Mouse (Mus musculus): ENCODE measurements around the gene Chn1. TPM values are rescaled to one million over a fixed set of nuclear protein-coding genes. Genes with fewer than 3 reads are reported as not detected.

Chn1 gene
- polyA plus RNA-seq, 1 experiment = 17.9 TPM

DNA sequence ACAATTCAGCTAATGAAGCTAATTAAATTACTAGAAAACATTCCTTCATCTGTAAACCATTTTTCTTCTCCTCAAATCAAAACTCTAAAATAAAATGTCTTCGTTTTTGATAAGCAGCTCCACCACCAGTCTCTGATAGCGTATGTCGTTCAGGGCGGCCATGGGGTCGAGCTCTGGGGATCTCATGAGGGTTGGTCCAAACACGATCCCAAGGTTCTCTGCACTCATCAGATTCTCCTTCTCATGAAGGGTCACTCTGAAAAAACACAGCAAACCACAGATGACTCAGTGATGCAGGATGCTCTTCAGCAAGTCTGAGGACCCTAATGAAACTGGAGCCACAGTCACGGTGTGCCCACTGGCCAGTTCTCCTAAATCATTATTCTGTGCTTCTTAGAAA, 162.2 kb downstream of the Chn1 start:
- Histone ChIP-seq H3K4me1 (ENCODE audit: control insufficient read depth, insufficient read depth, low read length) (no peaks in the 10 kb centered on the region), H3K4me3 (ENCODE audit: insufficient read depth, low read length) (no peak overlapping the region), H3K27ac (ENCODE audit: insufficient read depth, low read length) (no peak overlapping the region)
- TF ChIP-seq POLR2A (IDR thresholded peaks at IDR 0.05; ENCODE audit: low read depth, low read length) (no peak), CTCF (IDR thresholded peaks at IDR 0.05; ENCODE audit: borderline replicate concordance, insufficient read depth, low read length) (no peak)

DNA sequence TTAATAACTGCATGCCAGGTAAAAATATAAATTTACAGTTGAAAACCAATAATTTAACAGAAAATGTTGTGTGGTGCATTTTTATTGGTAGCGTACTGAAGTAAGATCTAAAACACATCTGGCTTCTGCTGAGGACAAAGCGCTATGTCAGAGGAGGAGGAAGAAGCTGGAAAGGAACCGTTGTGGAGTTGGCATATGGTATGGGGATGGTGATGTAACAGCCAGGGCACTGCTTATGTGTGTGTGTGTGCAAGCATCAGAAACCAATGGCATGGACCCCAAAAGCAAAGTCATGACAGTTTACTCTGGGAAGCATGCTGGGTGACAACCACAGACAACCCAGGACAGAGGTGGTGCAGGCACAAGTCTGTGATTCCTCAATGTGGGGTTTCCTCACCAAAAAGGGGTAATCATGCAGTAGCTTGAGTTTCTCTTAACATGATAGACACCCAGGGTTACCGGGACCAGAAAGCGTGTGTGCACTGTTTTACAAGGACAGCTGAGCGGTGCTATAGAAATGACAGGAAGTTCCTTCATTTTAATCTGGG, 162.7 kb downstream of the Chn1 start:
- no peak overlapping the region for H3K27ac ChIP-seq (ENCODE audit: insufficient read depth, low read length)
- TF ChIP-seq CTCF (IDR thresholded peaks at IDR 0.05; ENCODE audit: borderline replicate concordance, insufficient read depth, low read length) = no peak
- no peak for TF ChIP-seq POLR2A (IDR thresholded peaks at IDR 0.05; ENCODE audit: low read depth, low read length)
- no peak overlapping the region for H3K4me3 ChIP-seq (ENCODE audit: insufficient read depth, low read length)
- no peaks in the 10 kb centered on the region; the same call in 1 of the 2 replicates for H3K4me1 ChIP-seq (ENCODE audit: control insufficient read depth, insufficient read depth, low read length)

DNA sequence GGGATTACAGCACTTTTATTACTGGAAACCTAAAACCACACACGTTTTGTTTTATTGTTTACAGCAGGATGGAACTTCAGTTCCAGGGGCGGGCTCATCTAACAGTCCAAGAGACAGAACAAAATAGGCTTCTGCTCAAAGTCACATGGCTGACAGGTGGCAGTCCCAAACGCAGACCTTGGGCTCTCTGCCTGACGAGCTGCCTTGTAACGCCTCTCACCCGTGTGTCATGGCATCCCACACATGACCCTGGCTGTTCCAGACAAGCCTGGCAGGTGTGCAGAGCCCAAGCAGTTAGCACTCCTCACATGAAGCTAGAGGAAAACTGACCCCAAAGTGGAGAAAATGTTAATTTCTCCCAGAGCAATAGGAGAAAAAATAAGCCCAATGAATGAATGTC, 163.3 kb downstream of the Chn1 start:
- no peaks in the 10 kb centered on the region; the same call in 1 of the 2 replicates for H3K4me1 ChIP-seq (ENCODE audit: control insufficient read depth, insufficient read depth, low read length)
- H3K27ac ChIP-seq (ENCODE audit: insufficient read depth, low read length) = no peak overlapping the region
- TF ChIP-seq POLR2A (IDR thresholded peaks at IDR 0.05; ENCODE audit: low read depth, low read length) (no peak), CTCF (IDR thresholded peaks at IDR 0.05; ENCODE audit: borderline replicate concordance, insufficient read depth, low read length) (no peak)
- no peak overlapping the region for H3K4me3 ChIP-seq (ENCODE audit: insufficient read depth, low read length)

DNA sequence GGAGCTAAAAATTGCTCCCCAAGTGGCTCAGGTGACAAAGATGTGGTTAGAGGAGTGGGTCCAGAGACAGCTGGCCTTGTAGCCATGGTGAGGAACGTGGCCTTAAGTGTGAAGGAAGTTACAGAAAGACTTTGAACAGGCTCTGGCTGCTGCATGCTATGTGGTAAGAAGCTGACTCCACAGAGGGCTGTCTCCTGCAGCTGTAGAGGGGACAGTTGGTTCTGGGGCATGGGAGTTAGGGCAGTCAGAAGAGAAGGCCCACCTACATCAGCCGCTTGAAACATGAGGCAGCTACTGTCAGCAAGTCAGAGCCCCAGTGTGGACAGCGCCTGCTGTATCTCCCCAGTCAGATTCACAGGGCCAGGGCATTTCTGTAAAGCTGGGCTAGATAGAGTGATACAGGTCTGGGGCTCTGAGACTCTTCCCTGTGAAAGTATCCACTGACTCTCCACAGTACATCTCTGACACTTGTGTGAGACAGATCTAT, 165.4 kb downstream of the Chn1 start:
- Histone ChIP-seq H3K27ac (ENCODE audit: insufficient read depth, low read length) (no peak overlapping the region), H3K4me1 (ENCODE audit: control insufficient read depth, insufficient read depth, low read length) (peaks cover under 1% of the 10 kb centered on the region; the same call in 1 of the 2 replicates), H3K4me3 (ENCODE audit: insufficient read depth, low read length) (no peak overlapping the region)
- TF ChIP-seq POLR2A (IDR thresholded peaks at IDR 0.05; ENCODE audit: low read depth, low read length) (no peak), CTCF (IDR thresholded peaks at IDR 0.05; ENCODE audit: borderline replicate concordance, insufficient read depth, low read length) (no peak)

DNA sequence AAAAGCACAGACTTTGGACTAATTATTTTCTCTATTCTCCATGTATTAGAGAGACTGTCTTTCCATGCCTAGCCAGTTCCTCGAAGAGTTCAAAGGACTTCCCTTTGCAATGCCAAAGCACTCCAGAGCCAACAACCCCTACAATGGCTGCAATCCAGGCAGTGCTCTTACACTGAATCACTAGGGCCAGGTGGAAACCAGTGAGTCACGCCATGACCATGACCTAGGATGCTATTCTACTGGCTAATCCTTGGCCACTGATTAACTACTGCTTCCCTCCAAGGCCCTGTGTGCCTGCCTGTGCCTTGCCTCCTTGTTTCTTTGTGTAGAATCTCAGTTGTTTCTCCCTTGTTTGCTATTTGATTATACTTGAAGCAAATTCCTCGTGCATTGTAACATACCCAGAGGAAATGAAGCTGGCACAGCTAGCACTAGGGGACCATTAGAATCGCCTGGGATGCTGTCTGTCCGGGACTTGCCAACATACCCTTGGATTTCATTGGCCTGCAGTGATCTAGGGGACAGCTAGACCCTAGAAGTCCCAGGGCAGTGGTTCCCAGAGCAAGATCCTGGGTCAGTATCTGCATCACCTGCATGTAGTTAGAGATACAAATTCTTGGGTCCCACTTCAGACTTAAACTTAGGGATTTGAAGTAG, 166.0 kb downstream of the Chn1 start:
- Histone ChIP-seq H3K27ac (ENCODE audit: insufficient read depth, low read length) (no peak overlapping the region), H3K4me1 (ENCODE audit: control insufficient read depth, insufficient read depth, low read length) (peaks cover 3% of the 10 kb centered on the region; the same call in 1 of the 2 replicates), H3K4me3 (ENCODE audit: insufficient read depth, low read length) (no peak overlapping the region)
- no peak for TF ChIP-seq POLR2A (IDR thresholded peaks at IDR 0.05; ENCODE audit: low read depth, low read length)
- TF ChIP-seq CTCF (IDR thresholded peaks at IDR 0.05; ENCODE audit: borderline replicate concordance, insufficient read depth, low read length) = no peak

DNA sequence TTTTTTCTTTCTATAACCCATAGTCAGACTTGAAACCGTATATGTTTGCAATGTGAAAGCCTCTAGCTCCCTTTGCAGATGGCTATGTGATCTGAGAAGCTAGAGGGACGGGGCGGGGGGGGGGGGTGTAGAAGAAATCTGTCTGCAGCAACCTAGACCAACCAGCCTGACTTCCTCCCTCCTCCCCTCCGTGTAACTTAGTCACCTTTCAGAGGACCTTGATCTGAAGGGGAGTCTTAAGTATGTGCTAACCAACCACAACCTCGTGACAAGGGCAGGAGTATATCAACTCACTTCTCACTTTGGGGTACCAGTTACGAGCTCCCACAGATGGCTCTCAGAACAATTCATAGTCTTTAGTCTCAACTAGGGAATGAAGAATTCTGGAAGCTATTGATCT, 166.8 kb downstream of the Chn1 start:
- no peak for TF ChIP-seq CTCF (IDR thresholded peaks at IDR 0.05; ENCODE audit: borderline replicate concordance, insufficient read depth, low read length)
- TF ChIP-seq POLR2A (IDR thresholded peaks at IDR 0.05; ENCODE audit: low read depth, low read length) = no peak
- Histone ChIP-seq H3K27ac (ENCODE audit: insufficient read depth, low read length) (no peak overlapping the region), H3K4me3 (ENCODE audit: insufficient read depth, low read length) (no peak overlapping the region), H3K4me1 (ENCODE audit: control insufficient read depth, insufficient read depth, low read length) (peaks cover 3% of the 10 kb centered on the region; the same call in 1 of the 2 replicates)

DNA sequence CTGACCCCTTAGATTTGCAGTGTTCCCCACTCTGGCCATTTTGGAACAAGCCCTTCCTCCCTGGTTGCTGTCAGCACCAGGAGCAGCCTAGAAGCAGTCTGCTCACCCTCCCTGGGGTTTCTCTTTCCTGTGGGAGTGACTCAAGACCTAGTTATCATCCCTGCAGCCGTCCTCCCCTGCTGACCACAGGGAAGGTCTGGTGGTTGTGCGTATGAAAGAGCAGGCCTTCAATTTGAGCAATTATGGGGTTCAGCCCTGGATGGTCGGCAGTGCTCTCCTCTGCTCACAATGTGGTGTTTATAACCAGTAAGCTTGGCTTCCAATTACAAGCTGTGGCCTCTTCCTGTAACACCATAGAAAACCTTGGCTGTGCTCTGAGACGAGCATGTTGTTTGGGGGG, 167.5 kb downstream of the Chn1 start:
- no peak overlapping the region; the same call in 1 of the 2 replicates for H3K27ac ChIP-seq (ENCODE audit: insufficient read depth, low read length)
- peaks cover 3% of the 10 kb centered on the region; the same call in 1 of the 2 replicates for H3K4me1 ChIP-seq (ENCODE audit: control insufficient read depth, insufficient read depth, low read length)
- no peak for TF ChIP-seq CTCF (IDR thresholded peaks at IDR 0.05; ENCODE audit: borderline replicate concordance, insufficient read depth, low read length)
- no peak for TF ChIP-seq POLR2A (IDR thresholded peaks at IDR 0.05; ENCODE audit: low read depth, low read length)

DNA sequence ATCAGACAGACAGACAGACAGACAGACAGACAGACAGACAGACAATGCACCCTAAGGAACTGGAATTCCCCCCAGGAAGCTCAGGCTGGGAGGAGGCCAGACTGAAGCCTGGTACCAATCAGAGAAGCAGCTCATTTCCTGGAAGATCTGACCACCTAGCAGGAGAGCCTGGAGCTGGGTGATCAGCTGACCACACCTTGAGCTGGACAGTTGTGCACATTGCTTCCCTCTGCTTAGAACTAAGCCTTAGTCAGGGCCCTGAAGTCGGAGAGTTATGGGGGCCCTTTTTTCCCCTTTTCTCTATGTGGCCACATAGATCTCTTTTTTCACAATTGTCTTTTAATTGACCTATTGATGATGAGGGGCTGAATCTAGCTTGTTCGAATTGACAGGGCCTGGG, 168.0 kb downstream of the Chn1 start:
- Histone ChIP-seq H3K4me3 (ENCODE audit: insufficient read depth, low read length) (no peak overlapping the region), H3K27ac (ENCODE audit: insufficient read depth, low read length) (no peak overlapping the region; the same call in 1 of the 2 replicates)
- TF ChIP-seq POLR2A (IDR thresholded peaks at IDR 0.05; ENCODE audit: low read depth, low read length) = no peak

More for the DNA sequence above, 167.5 kb downstream of the Chn1 start:
- H3K4me3 ChIP-seq (ENCODE audit: insufficient read depth, low read length) = no peak overlapping the region

DNA sequence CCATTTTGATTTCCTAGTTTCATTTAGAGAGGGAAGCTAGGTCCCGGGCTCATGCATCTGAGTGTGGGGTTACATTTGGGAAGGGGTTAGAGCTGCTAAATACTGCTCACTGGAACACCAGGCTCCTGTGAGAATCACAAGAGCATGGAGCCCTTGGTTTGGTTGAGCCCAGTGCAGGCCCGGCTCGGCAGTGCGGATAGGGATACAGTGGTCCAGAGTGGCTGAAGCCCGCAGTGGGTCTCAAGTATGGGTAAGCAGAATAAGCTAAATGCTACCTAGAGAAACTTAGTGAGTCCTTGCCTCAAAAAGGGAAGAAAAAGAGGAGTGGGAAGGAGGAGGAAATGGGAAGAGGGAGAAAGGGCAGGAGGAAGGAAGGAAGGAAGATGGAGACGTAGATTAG, 168.5 kb downstream of the Chn1 start:
- TF ChIP-seq CTCF (IDR thresholded peaks at IDR 0.05; ENCODE audit: borderline replicate concordance, insufficient read depth, low read length) (no peak), POLR2A (IDR thresholded peaks at IDR 0.05; ENCODE audit: low read depth, low read length) (no peak)
- H3K4me1 ChIP-seq (ENCODE audit: control insufficient read depth, insufficient read depth, low read length) = peaks cover 3% of the 10 kb centered on the region; the same call in 1 of the 2 replicates
- no peak overlapping the region for H3K27ac ChIP-seq (ENCODE audit: insufficient read depth, low read length)
- H3K4me3 ChIP-seq (ENCODE audit: insufficient read depth, low read length) = no peak overlapping the region

More for the DNA sequence above, 168.0 kb downstream of the Chn1 start:
- peaks cover 3% of the 10 kb centered on the region; the same call in 1 of the 2 replicates for H3K4me1 ChIP-seq (ENCODE audit: control insufficient read depth, insufficient read depth, low read length)

DNA sequence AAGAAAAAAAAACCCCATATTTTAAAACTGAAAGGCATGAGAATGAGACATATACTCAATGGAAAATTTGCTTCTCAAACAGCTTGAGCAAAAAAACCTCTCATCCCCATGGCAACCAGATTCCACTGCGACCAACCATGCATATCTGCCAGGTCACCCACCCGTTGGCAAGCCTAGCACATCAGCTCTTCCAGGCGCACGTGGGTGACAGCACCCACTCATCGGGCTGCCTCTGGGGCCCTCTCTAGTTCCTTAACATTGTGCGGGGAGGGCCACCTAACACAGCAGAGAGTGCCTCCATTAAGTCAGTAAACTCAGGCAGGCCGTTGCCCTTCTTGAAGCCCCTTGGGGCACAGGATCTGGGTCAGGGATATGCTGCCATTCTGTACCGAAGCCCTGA, 170.1 kb downstream of the Chn1 start:
- Histone ChIP-seq H3K4me3 (ENCODE audit: insufficient read depth, low read length) (no peak overlapping the region), H3K4me1 (ENCODE audit: control insufficient read depth, insufficient read depth, low read length) (peaks cover 3% of the 10 kb centered on the region; the same call in 1 of the 2 replicates), H3K27ac (ENCODE audit: insufficient read depth, low read length) (no peak overlapping the region)
- TF ChIP-seq CTCF (IDR thresholded peaks at IDR 0.05; ENCODE audit: borderline replicate concordance, insufficient read depth, low read length) (no peak), POLR2A (IDR thresholded peaks at IDR 0.05; ENCODE audit: low read depth, low read length) (no peak)
